Mouse (Mus musculus): ENCODE results near the gene Bpgm.
A peak's percentile ranks its signal among the peaks of the same experiment; 100 is the strongest.

Bpgm gene

DNA sequence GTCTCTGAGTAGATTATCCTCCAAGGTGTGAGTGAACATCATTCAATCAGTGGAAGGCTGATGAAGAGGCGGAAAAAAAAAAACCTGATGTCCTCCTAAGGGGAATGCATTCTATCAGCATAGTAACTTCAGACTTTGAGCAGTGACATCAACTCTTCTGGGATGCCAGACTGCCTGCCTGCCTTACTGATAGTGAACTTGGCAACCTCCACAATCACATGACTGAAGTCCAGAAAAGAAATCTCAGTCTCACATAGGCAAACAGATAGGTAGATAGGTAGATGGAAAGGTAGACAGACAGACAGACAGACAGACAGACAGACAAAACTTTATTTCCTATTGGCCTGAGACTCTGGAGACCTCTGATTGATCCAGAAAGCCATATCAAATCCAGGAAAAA, 57.0 kb downstream of the Bpgm start:
- DNase-seq: no peak

DNA sequence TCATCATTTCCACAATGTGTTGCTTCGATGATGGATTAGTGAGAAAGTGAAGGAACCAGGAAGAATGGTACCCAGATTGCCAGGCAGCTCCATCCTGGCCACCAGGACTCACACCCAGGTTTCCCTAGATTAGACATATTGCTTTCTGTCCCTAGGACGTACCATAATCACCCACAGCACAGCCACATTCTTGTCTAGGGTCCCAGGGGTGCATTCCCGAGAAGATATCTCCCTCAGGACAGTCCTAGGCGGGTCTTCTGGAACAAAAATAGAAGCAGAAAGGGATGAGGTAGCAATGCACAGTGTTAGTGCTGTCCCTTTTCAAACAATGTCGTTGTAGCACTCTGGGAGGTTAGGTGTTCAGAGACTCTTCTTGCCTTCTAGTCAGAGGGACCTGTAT, 57.9 kb downstream of the Bpgm start:
- DNase-seq: peak; percentile 74

DNA sequence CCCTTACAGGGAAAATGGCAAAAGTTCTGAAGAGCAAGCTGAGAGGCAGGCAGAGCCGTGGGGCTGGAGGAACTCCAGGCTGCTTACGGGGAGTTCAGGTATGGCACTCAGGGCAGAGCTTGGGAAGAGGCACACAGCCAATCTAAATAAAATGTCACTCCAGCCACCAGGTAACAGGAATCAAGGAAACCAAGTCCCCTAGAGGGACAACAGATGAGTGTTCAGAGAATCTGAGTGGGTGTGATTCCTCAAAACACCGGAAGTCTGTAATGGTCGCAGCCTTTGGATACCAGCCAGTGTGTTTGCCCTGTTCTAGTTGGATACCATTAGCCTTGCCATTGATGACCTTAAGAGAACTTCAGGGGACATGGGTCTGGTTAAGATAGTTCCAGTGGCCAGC, 66.9 kb downstream of the Bpgm start:
- DNase-seq: no peak

DNA sequence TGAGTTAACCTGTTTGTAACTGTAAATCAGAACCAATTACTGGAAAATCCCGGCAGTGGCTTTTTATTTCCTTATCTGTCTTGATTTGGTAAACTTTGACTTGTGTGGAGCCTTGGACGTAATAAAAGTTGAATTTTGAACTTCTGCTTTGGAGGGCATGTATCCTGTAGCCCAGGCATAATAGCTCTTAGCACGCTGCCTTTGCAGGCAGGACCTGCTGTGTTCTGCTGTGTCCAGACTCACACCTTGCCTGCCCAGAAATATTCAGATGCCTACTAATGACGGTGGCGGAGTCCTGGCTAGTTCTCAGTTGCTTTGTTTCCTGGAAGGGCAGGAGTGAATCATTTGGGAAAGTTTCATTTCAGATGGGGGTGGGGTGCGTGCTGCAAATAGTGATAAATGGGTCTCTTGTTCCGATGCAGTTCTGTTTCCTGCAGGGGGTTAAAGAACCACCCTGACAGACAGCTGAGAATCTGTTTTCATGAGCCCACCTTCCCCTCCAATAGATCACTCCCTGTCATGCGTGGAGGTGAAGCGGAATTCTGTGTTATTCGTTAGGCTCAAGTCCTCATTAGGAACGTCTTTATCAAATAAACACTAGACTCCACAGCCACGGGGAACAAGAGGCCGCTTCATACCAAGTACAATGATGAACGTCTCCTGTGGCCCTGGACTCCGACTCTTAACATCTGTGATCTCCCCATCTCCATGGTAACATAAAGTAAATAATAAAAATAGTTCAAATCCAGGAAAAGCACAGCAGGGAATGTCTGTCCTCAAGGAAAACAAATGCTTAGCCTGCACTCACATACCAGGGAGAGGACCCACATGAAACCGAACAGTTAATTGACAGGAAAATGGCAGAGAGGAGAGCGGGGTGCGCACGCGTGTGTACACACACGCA, 67.5 kb downstream of the Bpgm start:
- DNase-seq: no peak

DNA sequence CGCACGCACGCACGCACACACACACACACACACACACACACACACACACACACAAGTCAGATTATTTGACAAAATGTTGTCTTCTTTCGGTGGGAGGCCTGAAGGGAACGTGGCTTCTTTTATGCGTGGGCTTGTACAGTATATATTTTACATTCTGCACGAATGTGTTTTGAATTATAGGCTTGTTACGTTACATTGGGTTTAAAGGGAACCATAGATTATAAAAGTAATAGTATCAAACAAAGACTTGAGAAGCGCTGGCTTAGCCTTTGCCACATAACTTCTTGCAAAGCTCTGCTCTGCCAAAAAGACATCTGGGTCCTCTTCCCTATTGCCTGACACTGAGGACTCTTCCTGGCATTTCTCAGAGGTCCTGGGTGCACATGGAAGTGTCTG, 68.2 kb downstream of the Bpgm start:
- DNase-seq: no peak

DNA sequence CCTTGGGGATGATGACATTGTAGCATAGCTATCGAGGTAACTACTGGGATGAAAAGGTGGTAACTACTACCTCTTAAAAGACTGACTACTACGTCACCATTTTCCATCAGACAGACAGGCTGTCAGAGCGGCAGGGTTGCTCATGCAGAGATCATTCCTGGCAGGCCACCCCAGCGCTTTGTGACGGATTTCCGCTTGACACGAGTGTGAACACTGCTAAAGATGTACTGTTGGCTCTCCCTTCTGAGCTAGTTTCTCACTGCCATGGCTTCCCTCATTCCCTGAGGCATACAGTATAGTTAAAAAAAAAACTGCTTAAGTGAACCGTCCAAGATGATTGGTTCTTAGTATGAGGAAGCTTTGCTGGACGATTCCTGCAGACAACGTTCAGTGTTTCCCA, 69.3 kb downstream of the Bpgm start:
- DNase-seq: peak; percentile 93

DNA sequence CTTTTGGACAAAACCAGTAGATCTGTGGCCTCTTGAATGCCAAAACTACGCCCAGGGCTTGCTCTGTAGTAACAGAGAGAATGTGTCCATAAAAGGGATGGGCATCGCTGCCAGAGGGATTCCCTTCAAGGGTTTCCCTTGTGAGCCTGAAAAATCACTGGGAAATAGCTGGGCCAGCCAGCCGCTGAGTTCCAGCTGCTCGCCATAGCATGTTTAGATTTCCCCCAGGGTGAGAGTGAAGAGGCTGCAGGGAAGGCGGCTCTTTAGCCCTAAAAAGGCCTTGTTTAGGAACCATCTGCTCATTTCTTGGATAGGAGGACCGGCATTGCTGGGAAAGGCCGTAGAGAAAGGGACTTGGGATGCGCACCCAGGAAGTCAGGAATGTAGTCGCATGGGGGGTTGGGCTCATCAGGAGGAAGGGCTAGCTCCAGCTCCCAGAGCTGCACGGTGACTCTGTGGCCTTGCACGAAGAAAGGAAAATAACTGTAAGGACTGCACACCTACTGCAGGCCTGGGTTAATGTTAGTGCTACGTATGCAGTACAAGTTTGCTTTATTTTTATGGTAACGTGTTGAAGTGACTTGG, 72.5 kb downstream of the Bpgm start:
- DNase-seq: no peak

DNA sequence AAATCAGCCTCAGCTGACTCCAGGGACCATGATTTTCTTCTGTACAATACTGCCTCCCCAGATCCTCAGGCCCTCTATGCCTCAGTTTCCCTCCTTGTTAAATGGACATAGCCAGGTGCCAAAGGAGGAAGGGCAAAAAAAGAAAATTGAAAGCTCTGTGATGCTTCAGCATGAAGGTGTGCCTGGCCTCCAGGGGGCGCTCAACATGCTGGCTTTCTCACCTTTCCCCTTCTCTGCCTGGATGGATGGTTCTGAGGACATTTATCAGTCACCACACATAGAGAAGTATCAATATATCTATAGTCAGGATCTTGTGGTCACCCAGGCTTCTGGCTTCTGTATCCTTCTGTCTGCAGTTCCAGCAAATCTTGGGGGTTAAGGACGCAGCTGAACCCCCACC, 73.0 kb downstream of the Bpgm start:
- DNase-seq: no peak

DNA sequence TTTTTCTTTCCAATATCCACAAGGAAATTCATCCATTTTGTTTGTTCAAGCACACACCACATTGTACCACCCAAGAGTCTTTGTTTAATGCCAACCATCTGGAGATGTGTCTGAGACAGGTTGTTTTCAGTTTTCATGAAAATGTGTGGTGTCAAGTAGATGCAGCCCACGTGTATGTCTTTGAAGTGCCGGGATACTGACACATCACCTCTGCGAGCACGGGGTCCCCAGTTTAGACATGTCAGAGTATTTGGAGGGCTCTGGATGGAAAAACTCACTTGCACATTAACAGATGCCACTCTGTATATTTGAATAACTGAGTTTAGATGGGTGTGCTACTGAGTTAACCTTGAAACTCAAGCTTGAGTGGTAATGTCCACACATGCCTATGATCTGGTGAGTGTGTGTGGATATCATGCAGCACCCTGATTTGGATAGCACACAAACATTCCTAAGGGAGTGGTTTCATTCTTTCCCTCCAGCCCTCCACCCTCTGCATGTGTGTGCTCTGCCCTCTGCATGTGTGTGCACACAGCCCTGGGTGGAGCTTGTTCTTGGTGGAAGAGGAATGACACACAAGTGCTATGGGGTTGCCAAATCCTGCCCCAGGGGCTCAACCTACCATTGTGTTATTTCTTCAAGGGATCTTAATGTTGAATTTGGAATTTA, 76.6 kb downstream of the Bpgm start:
- no peak for DNase-seq

DNA sequence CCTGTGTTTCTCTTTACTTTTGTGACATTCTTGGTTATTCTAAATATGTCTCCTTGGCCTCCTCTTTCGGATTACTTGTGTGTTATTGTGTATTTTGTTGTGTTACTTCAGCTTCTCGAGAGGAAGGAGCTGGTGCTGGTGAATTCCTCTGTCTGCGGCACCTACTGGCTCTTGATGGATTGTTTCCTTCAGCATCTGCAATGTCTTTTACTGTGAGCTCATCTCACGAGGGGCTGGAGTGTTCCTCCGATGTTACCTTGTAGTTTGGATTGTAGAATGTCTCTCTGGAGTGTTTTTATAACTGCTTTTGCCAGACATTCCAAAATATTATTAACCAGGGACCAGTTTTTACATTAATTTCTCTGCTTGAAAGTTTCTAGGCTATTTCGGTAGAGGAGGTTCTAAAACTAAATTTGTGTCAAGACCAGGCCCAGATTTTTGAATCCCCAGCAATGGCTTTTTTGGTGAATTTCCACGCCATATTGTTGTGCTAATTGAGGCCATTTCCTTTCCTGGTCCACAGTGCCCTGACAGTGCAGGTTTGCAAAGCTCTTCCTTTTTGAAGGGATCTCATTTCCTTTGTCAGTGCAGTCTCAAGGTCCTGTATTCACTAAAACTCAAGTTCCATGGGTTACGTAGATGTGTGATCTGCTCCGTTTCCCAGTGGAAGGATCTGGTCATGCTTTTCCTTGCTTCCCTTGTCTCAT, 78.4 kb downstream of the Bpgm start:
- no peak for DNase-seq
